Mouse (Mus musculus): ENCODE measurements around the gene Rcor2. TPM values are rescaled to one million over a fixed set of nuclear protein-coding genes. Genes with fewer than 3 reads are reported as not detected.

Gene Rcor2
- polyA plus RNA-seq, 1 experiment from 2014 or later: 7.5 TPM

GRCm38 (mm10) chr19:7267781-7268721 is 926 bp downstream of the Rcor2 start:
- ATAC-seq (replicated peaks; ENCODE audit: low FRiP score): peak; percentile 68
- H3K4me1 ChIP-seq (replicated peaks; ENCODE audit: control insufficient read depth, insufficient read depth, low read length): peaks cover 40% of the 10 kb centered on the region
- H3K27me3 ChIP-seq (replicated peaks; ENCODE audit: control insufficient read depth, insufficient read depth, low read length): no peaks in the 10 kb centered on the region
- peak overlapping the region; percentile 61 for H3K4me3 ChIP-seq (ENCODE audit: low read depth, low read length)
- peak overlapping the region; percentile 71 for H3K9ac ChIP-seq (ENCODE audit: low read depth, low read length)
- peak overlapping the region; percentile 86 for H3K27ac ChIP-seq (ENCODE audit: low read depth, low read length)
- WGBS: 1% methylated on average over 77 of the region's 97 CpGs
- peaks cover 10% of the 10 kb centered on the region for H3K36me3 ChIP-seq (ENCODE audit: control insufficient read depth, insufficient read depth, low read length)
- H3K9me3 ChIP-seq (ENCODE audit: control insufficient read depth, low read length): no peaks in the 10 kb centered on the region
- peak; percentile 86 for DNase-seq (ENCODE audit: low spot score)
- H3K4me2 ChIP-seq: peak overlapping the region; percentile 80

- Histone ChIP-seq H3K27me3 (replicated peaks; ENCODE audit: control insufficient read depth, insufficient read depth, low read length) (no peaks in the 10 kb centered on the region), H3K36me3 (ENCODE audit: control insufficient read depth, insufficient read depth, low read length) (peaks cover 15% of the 10 kb centered on the region), H3K4me2 (peak overlapping the region; percentile 80), H3K9me3 (ENCODE audit: control insufficient read depth, low read length) (no peaks in the 10 kb centered on the region), H3K4me3 (ENCODE audit: low read depth, low read length) (peak overlapping the region; percentile 61), H3K27ac (ENCODE audit: low read depth, low read length) (peak overlapping the region; percentile 86), H3K4me1 (replicated peaks; ENCODE audit: control insufficient read depth, insufficient read depth, low read length) (peaks cover 40% of the 10 kb centered on the region), H3K9ac (ENCODE audit: low read depth, low read length) (peak overlapping the region; percentile 71)
- under 1% methylated on average over 30 of the region's 30 CpGs for WGBS
- DNase-seq (ENCODE audit: low spot score): peak; percentile 88
- ATAC-seq (replicated peaks; ENCODE audit: low FRiP score): peak; percentile 64
These were observed 1.6 kb downstream of the Rcor2 start for GRCm38 (mm10) chr19:7268722-7269090.

- Histone ChIP-seq H3K9ac (ENCODE audit: low read depth, low read length) (peak overlapping the region; percentile 71), H3K4me3 (ENCODE audit: low read depth, low read length) (peak overlapping the region; percentile 61), H3K27ac (ENCODE audit: low read depth, low read length) (no peak overlapping the region; the same call in 1 of the 2 replicates), H3K27me3 (replicated peaks; ENCODE audit: control insufficient read depth, insufficient read depth, low read length) (no peaks in the 10 kb centered on the region), H3K9me3 (ENCODE audit: control insufficient read depth, low read length) (no peaks in the 10 kb centered on the region), H3K36me3 (ENCODE audit: control insufficient read depth, insufficient read depth, low read length) (peaks cover 19% of the 10 kb centered on the region), H3K4me2 (peak overlapping the region; percentile 80), H3K4me1 (replicated peaks; ENCODE audit: control insufficient read depth, insufficient read depth, low read length) (peaks cover 38% of the 10 kb centered on the region)
- 0 out of 2 replicates have a peak, but pooled peaks have one; percentile 5 for ATAC-seq (replicated peaks; ENCODE audit: low FRiP score)
- no peak for DNase-seq (ENCODE audit: low spot score)
- WGBS: 9% methylated on average over 11 of the region's 11 CpGs
These were observed 2.3 kb downstream of the Rcor2 start for GRCm38 (mm10) chr19:7269290-7270044.

- H3K9me3 ChIP-seq (ENCODE audit: control insufficient read depth, low read length): no peaks in the 10 kb centered on the region
- no peak overlapping the region for H3K9ac ChIP-seq (ENCODE audit: low read depth, low read length)
- peaks cover 40% of the 10 kb centered on the region for H3K36me3 ChIP-seq (ENCODE audit: control insufficient read depth, insufficient read depth, low read length)
- H3K4me2 ChIP-seq: no peak overlapping the region
- 86% methylated on average over 4 of the region's 4 CpGs for WGBS
- no peak overlapping the region for H3K4me3 ChIP-seq (ENCODE audit: low read depth, low read length)
- no peaks in the 10 kb centered on the region for H3K27me3 ChIP-seq (replicated peaks; ENCODE audit: control insufficient read depth, insufficient read depth, low read length)
- no peak overlapping the region for H3K27ac ChIP-seq (ENCODE audit: low read depth, low read length)
- DNase-seq (ENCODE audit: low spot score) (no peak), ATAC-seq (replicated peaks; ENCODE audit: low FRiP score) (no peak)
- peaks cover 10% of the 10 kb centered on the region for H3K4me1 ChIP-seq (replicated peaks; ENCODE audit: control insufficient read depth, insufficient read depth, low read length)
These were observed 6.4 kb downstream of the Rcor2 start for GRCm38 (mm10) chr19:7273486-7273885.

- no peak for DNase-seq (ENCODE audit: low spot score)
- no peaks in the 10 kb centered on the region for H3K9me3 ChIP-seq (ENCODE audit: control insufficient read depth, low read length)
- H3K9ac ChIP-seq (ENCODE audit: low read depth, low read length): no peak overlapping the region
- H3K4me3 ChIP-seq (ENCODE audit: low read depth, low read length): no peak overlapping the region
- no peak overlapping the region for H3K27ac ChIP-seq (ENCODE audit: low read depth, low read length)
- 78% methylated on average over 13 of the region's 13 CpGs for WGBS
- H3K27me3 ChIP-seq (replicated peaks; ENCODE audit: control insufficient read depth, insufficient read depth, low read length): no peaks in the 10 kb centered on the region
- H3K4me2 ChIP-seq: no peak overlapping the region
- H3K36me3 ChIP-seq (ENCODE audit: control insufficient read depth, insufficient read depth, low read length): peaks cover 45% of the 10 kb centered on the region
- H3K4me1 ChIP-seq (replicated peaks; ENCODE audit: control insufficient read depth, insufficient read depth, low read length): peaks cover 9% of the 10 kb centered on the region
- ATAC-seq (replicated peaks; ENCODE audit: low FRiP score): no peak
These were observed 7.3 kb downstream of the Rcor2 start for GRCm38 (mm10) chr19:7274326-7274990.

- peaks cover 45% of the 10 kb centered on the region for H3K36me3 ChIP-seq (ENCODE audit: control insufficient read depth, insufficient read depth, low read length)
- no peaks in the 10 kb centered on the region for H3K9me3 ChIP-seq (ENCODE audit: control insufficient read depth, low read length)
- ATAC-seq (replicated peaks; ENCODE audit: low FRiP score): no peak
- WGBS: 67% methylated on average over 7 of the region's 7 CpGs
- no peak overlapping the region for H3K27ac ChIP-seq (ENCODE audit: low read depth, low read length)
- no peaks in the 10 kb centered on the region for H3K27me3 ChIP-seq (replicated peaks; ENCODE audit: control insufficient read depth, insufficient read depth, low read length)
- H3K9ac ChIP-seq (ENCODE audit: low read depth, low read length): no peak overlapping the region
- H3K4me3 ChIP-seq (ENCODE audit: low read depth, low read length): no peak overlapping the region
- DNase-seq (ENCODE audit: low spot score): no peak
- 0 out of 2 replicates have a peak, but pooled peaks cover 3% of the 10 kb centered on the region for H3K4me1 ChIP-seq (replicated peaks; ENCODE audit: control insufficient read depth, insufficient read depth, low read length)
- no peak overlapping the region for H3K4me2 ChIP-seq
These were observed 8.1 kb downstream of the Rcor2 start for GRCm38 (mm10) chr19:7275131-7275789.

GRCm38 (mm10) chr19:7276053-7276659 is 9.0 kb downstream of the Rcor2 start:
- Histone ChIP-seq H3K27me3 (replicated peaks; ENCODE audit: control insufficient read depth, insufficient read depth, low read length) (no peaks in the 10 kb centered on the region), H3K9me3 (ENCODE audit: control insufficient read depth, low read length) (no peaks in the 10 kb centered on the region), H3K36me3 (ENCODE audit: control insufficient read depth, insufficient read depth, low read length) (peaks cover 48% of the 10 kb centered on the region), H3K27ac (ENCODE audit: low read depth, low read length) (no peak overlapping the region), H3K4me2 (no peak overlapping the region), H3K9ac (ENCODE audit: low read depth, low read length) (no peak overlapping the region), H3K4me3 (ENCODE audit: low read depth, low read length) (no peak overlapping the region), H3K4me1 (replicated peaks; ENCODE audit: control insufficient read depth, insufficient read depth, low read length) (0 out of 2 replicates have a peak, but pooled peaks cover 3% of the 10 kb centered on the region)
- WGBS: 71% methylated on average over 7 of the region's 7 CpGs
- no peak for ATAC-seq (replicated peaks; ENCODE audit: low FRiP score)
- DNase-seq (ENCODE audit: low spot score): no peak

Measured in liver, embryonic 11.5 days (tissue).